ENCODE assay signal across 1 mouse cellular context in the genomic region with DNA sequence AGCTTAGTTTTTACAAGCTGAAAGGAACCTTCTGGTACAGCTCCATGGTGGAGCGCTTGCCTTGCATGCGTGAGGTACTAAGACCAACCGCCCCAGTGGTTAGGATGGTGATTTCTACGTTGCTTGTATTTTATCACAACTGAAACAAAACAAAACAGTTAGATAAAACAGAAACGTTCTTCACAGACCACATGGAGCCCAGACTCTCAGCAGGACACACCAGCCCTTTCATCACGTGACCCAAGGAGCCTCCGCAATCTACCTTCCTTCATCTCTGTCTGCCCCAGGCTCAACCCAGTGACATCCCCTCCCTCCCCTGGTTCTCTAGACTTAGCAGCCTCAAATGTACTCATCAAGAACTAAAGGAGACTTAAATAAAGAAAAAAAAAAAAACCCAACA.
TF ChIP-seq lines count a peak whose summit lies in the region.

No protein-coding gene starts in this region.

TF ChIP-seq in MEL, 35 proteins besides CTCF, POLR2A, EP300 and RAD21:
- TF ChIP-seq JUND (IDR thresholded peaks at IDR 0.05; ENCODE audit: low read depth, low read length) = no peak
- peak; percentile 88 for TF ChIP-seq TBP (IDR thresholded peaks at IDR 0.05; ENCODE audit: low read depth, low read length)
- peak; percentile 82 for TF ChIP-seq ZMIZ1 (IDR thresholded peaks at IDR 0.05; ENCODE audit: low read depth, low read length)
- TF ChIP-seq CHD1 (IDR thresholded peaks at IDR 0.05; ENCODE audit: low read depth, low read length) = peak; percentile 94
- 0 out of 2 replicates have a peak, but pooled peaks have one; percentile 63 for TF ChIP-seq UBTF (IDR thresholded peaks at IDR 0.05; ENCODE audit: borderline replicate concordance, insufficient read depth, low read depth, low read length)
- TF ChIP-seq POLR2AphosphoS2 (IDR thresholded peaks at IDR 0.05; ENCODE audit: low read length) = 0 out of 2 replicates have a peak, but pooled peaks have one; percentile 60
- peak; percentile 93 to 97 for TF ChIP-seq USF2 (IDR thresholded peaks at IDR 0.05; ENCODE audit: borderline replicate concordance in 1 of 2, insufficient read depth in 1 of 2, low read depth in 1 of 2, low read length in 2 of 2)
- TF ChIP-seq E2F4 (IDR thresholded peaks at IDR 0.05; ENCODE audit: borderline replicate concordance, low read depth, low read length) = no peak
- peak; percentile 70 for TF ChIP-seq NELFE (IDR thresholded peaks at IDR 0.05; ENCODE audit: low read depth, low read length)
- no peak for TF ChIP-seq MEF2A (IDR thresholded peaks at IDR 0.05; ENCODE audit: extremely low read depth, insufficient replicate concordance, low read depth, low read length, poor library complexity, severe bottlenecking)
- TF ChIP-seq SMC3 (IDR thresholded peaks at IDR 0.05; ENCODE audit: low read depth, low read length) = no peak
- peak; percentile 95 for TF ChIP-seq ETS1 (IDR thresholded peaks at IDR 0.05; ENCODE audit: low read depth, low read length)
- TF ChIP-seq NRF1 (IDR thresholded peaks at IDR 0.05; ENCODE audit: insufficient read depth, low read depth, low read length, poor library complexity, severe bottlenecking) = no peak
- 0 out of 2 replicates have a peak, but pooled peaks have one; percentile 40 for TF ChIP-seq ZNF384 (IDR thresholded peaks at IDR 0.05; ENCODE audit: low read depth, low read length)
- peak; percentile 99 for TF ChIP-seq MAX (IDR thresholded peaks at IDR 0.05; ENCODE audit: low read length)
- TF ChIP-seq BHLHE40 (IDR thresholded peaks at IDR 0.05; ENCODE audit: borderline replicate concordance, low read depth, low read length) = peak; percentile 97
- TF ChIP-seq SIN3A (IDR thresholded peaks at IDR 0.05; ENCODE audit: low read length) = peak; percentile 97
- TF ChIP-seq KAT2A (conservative IDR thresholded peaks at IDR 0.05; ENCODE audit: low read depth, low read length) = no peak
- TF ChIP-seq RCOR1 (IDR thresholded peaks at IDR 0.05; ENCODE audit: low read depth, low read length) = peak; percentile 66
- TF ChIP-seq MYB (IDR thresholded peaks at IDR 0.05; ENCODE audit: low read depth, low read length) = peak; percentile 99
- peak; percentile 59 for TF ChIP-seq MAZ (IDR thresholded peaks at IDR 0.05; ENCODE audit: low read depth, low read length)
- peak; percentile 96 for TF ChIP-seq MXI1 (IDR thresholded peaks at IDR 0.05; ENCODE audit: low read depth, low read length)
- TF ChIP-seq TAL1 (IDR thresholded peaks at IDR 0.05; ENCODE audit: low read length) = no peak
- TF ChIP-seq ZKSCAN1 (IDR thresholded peaks at IDR 0.05; ENCODE audit: low read depth, low read length) = no peak
- peak; percentile 100 for TF ChIP-seq USF1 (IDR thresholded peaks at IDR 0.05; ENCODE audit: low read depth, low read length)
- TF ChIP-seq ZC3H11A (IDR thresholded peaks at IDR 0.05; ENCODE audit: low read depth, low read length) = no peak
- TF ChIP-seq MAFK (IDR thresholded peaks at IDR 0.05; ENCODE audit: borderline replicate concordance, low read depth, low read length) = no peak; the same call in 1 of the 2 replicates
- TF ChIP-seq HCFC1 (IDR thresholded peaks at IDR 0.05; ENCODE audit: low read depth, low read length) = peak; percentile 63
- no peak for TF ChIP-seq CHD2 (IDR thresholded peaks at IDR 0.05; ENCODE audit: low read length)
- TF ChIP-seq MYC (IDR thresholded peaks at IDR 0.05; ENCODE audit: low read depth, low read length) = peak; percentile 98
- no peak for TF ChIP-seq POLR2AphosphoS5 (IDR thresholded peaks at IDR 0.05; ENCODE audit: borderline replicate concordance, low read depth, low read length)
- TF ChIP-seq TCF12 (IDR thresholded peaks at IDR 0.05; ENCODE audit: low read depth, low read length) = peak; percentile 86
- TF ChIP-seq GABPA (IDR thresholded peaks at IDR 0.05; ENCODE audit: low read depth, low read length) = no peak
- TF ChIP-seq GATA1 (IDR thresholded peaks at IDR 0.05; ENCODE audit: low read depth, low read length) = peak; percentile 89
- TF ChIP-seq ELF1 (IDR thresholded peaks at IDR 0.05; ENCODE audit: low read depth, low read length) = no peak
